Mouse (Mus musculus) A20 (cell line): Measurements from ENCODE around the gene Ubr4.

Source experiments
- DNase-seq: peaks from one replicate; pipeline ENCODE4 v3.0.0-alpha.2; 2011; ENCODE audit warnings: low read depth, low spot score

Ubr4 gene

GRCm38 (mm10) chr4:139351931-139352711 lies at the start of gene Ubr4, which contains the start of the genes Mrto4 and Emc1:
Gene Ubr4 (plus strand): TSS chr4:139352609.
Gene Mrto4 (minus strand): TSS chr4:139352576.
Gene Emc1 (plus strand): TSS chr4:139352587.
- peak; percentile 91 for DNase-seq

- DNase-seq: peak; percentile 89
Measured at GRCm38 (mm10) chr4:139305521-139305920, 46.9 kb upstream of the Ubr4 start.

- peak; percentile 76 for DNase-seq
Measured at GRCm38 (mm10) chr4:139307916-139308315, 44.5 kb upstream of the Ubr4 start.

GRCm38 (mm10) chr4:139309651-139310050 lies 42.8 kb upstream of the Ubr4 start:
- peak; percentile 74 for DNase-seq

- peak; percentile 95 for DNase-seq
Measured at GRCm38 (mm10) chr4:139310171-139310898, 42.1 kb upstream of the Ubr4 start, which contains the start of the genes Pqlc2 and Akr7a5. Gene Pqlc2 (minus strand): TSS chr4:139310708. Gene Akr7a5 (plus strand): TSS chr4:139310744.

- DNase-seq: peak; percentile 55
Measured at GRCm38 (mm10) chr4:139310899-139311701, 41.3 kb upstream of the Ubr4 start.

GRCm38 (mm10) chr4:139311707-139312106 lies 40.7 kb upstream of the Ubr4 start:
- DNase-seq: peak; percentile 71

- DNase-seq: peak; percentile 75
Measured at GRCm38 (mm10) chr4:139312632-139313031, 39.8 kb upstream of the Ubr4 start.

- peak; percentile 85 for DNase-seq
Measured at GRCm38 (mm10) chr4:139318449-139318848, 34.0 kb upstream of the Ubr4 start.

- DNase-seq: no peak
Measured at GRCm38 (mm10) chr4:139319740-139320139, 32.7 kb upstream of the Ubr4 start.

GRCm38 (mm10) chr4:139330605-139331004 lies 21.8 kb upstream of the Ubr4 start:
- DNase-seq: peak; percentile 75

- no peak for DNase-seq
Measured at GRCm38 (mm10) chr4:139334631-139335295, 17.6 kb upstream of the Ubr4 start.

GRCm38 (mm10) chr4:139335507-139335906 lies 16.9 kb upstream of the Ubr4 start:
- no peak for DNase-seq

GRCm38 (mm10) chr4:139336822-139337483 lies 15.5 kb upstream of the Ubr4 start:
- DNase-seq: peak; percentile 91

GRCm38 (mm10) chr4:139338145-139338544 lies 14.3 kb upstream of the Ubr4 start:
- no peak for DNase-seq

GRCm38 (mm10) chr4:139340835-139341234 lies 11.6 kb upstream of the Ubr4 start:
- DNase-seq: no peak

- DNase-seq: no peak
Measured at GRCm38 (mm10) chr4:139341556-139342233, 10.7 kb upstream of the Ubr4 start.

- DNase-seq: no peak
Measured at GRCm38 (mm10) chr4:139343718-139344117, 8.7 kb upstream of the Ubr4 start.

GRCm38 (mm10) chr4:139345416-139346019 lies 6.9 kb upstream of the Ubr4 start:
- no peak for DNase-seq

- DNase-seq: no peak
Measured at GRCm38 (mm10) chr4:139352832-139353231, 423 bp downstream of the Ubr4 start.
